Comparison of ENCODE assay signal across 8 mouse cellular contexts in genomic region chrX:166328904-166329451, GRCm38 (mm10).
DNase-seq lines count a peak whose midpoint lies in the region; ATAC-seq and TF ChIP-seq lines count a peak whose summit lies in the region.

No protein-coding gene starts in this region.

- H3K27ac ChIP-seq in spleen, adult 2 months (ENCODE audit: insufficient read depth, low read length), result peak overlapping the region; percentile 61
- peak overlapping the region; percentile 65 for H3K27ac ChIP-seq in hindbrain, postnatal 0 days
- H3K27ac ChIP-seq in midbrain, embryonic 14.5 days (replicated peaks; ENCODE audit: low read depth, low read length), result peak overlapping the region; percentile 85

- H3K4me1 ChIP-seq in spleen, adult 2 months (ENCODE audit: control insufficient read depth, insufficient read depth, insufficient read length), result peaks cover 5% of the 10 kb centered on the region
- H3K4me1 ChIP-seq in hindbrain, postnatal 0 days (ENCODE audit: insufficient read depth, low read length), result no peaks in the 10 kb centered on the region
- H3K4me1 ChIP-seq in midbrain, embryonic 14.5 days (ENCODE audit: control insufficient read depth, insufficient read depth, low read length), result peaks cover 15% of the 10 kb centered on the region; the same call in 1 of the 2 replicates

- H3K9ac ChIP-seq in hindbrain, postnatal 0 days (replicated peaks; ENCODE audit: low read length), result no peak overlapping the region
- no peak overlapping the region for H3K9ac ChIP-seq in midbrain, embryonic 14.5 days (replicated peaks; ENCODE audit: low read length)

- DNase-seq in spleen, adult 2 months (ENCODE audit: low read depth in 1 of 2, low spot score in 2 of 2), result peak; percentile 3 to 18
- DNase-seq in spleen, adult 12 weeks (ENCODE audit: low spot score), result no peak
- DNase-seq in embryo, embryonic 9.5 days (ENCODE audit: extremely low spot score), result peak; percentile 51
- peak; percentile 76 for DNase-seq in hindbrain, postnatal 0 days (ENCODE audit: low spot score)
- DNase-seq in midbrain, embryonic 14.5 days, result peak; percentile 78
- DNase-seq in gastrocnemius, postnatal 36 days, result no peak
- DNase-seq in frontal cortex, postnatal 25 days (ENCODE audit: low spot score in 2 of 2), result no peak

- 0 out of 2 replicates have a peak overlapping the region, but pooled peaks have one; percentile 3 for H3K4me2 ChIP-seq in hindbrain, postnatal 0 days (ENCODE audit: low read depth, low read length)
- H3K4me2 ChIP-seq in midbrain, embryonic 14.5 days (ENCODE audit: low read length), result peak overlapping the region; percentile 15

- peak; percentile 96 for ATAC-seq in hindbrain, postnatal 0 days
- peak; percentile 91 for ATAC-seq in midbrain, embryonic 14.5 days (ENCODE audit: low FRiP score, low TSS enrichment)
- ATAC-seq in monocyte, adult 5-6 weeks (replicated peaks; ENCODE audit: insufficient number of reproducible peaks, low FRiP score, low TSS enrichment, poor library complexity, severe bottlenecking), result no peak

- no peaks in the 10 kb centered on the region for H3K27me3 ChIP-seq in spleen, adult 2 months (ENCODE audit: control insufficient read depth, insufficient read depth, low read length)
- H3K27me3 ChIP-seq in hindbrain, postnatal 0 days (ENCODE audit: insufficient read depth, low read length), result no peaks in the 10 kb centered on the region
- peaks cover 4% of the 10 kb centered on the region; the same call in 1 of the 2 replicates for H3K27me3 ChIP-seq in midbrain, embryonic 14.5 days (ENCODE audit: control insufficient read depth, insufficient read depth, low read length)

- no peaks in the 10 kb centered on the region for H3K36me3 ChIP-seq in spleen, adult 2 months (ENCODE audit: control insufficient read depth, insufficient read depth, low read length)
- no peaks in the 10 kb centered on the region for H3K36me3 ChIP-seq in hindbrain, postnatal 0 days (ENCODE audit: insufficient read depth, low read length)
- no peaks in the 10 kb centered on the region for H3K36me3 ChIP-seq in midbrain, embryonic 14.5 days (ENCODE audit: control insufficient read depth, insufficient read depth, low read length)

- 20% methylated on average over 9 of the region's 9 CpGs for WGBS in spleen, adult 2 months
- WGBS in hindbrain, postnatal 0 days, result 29% methylated on average over 9 of the region's 9 CpGs
- WGBS in midbrain, embryonic 14.5 days, result 25% methylated on average over 9 of the region's 9 CpGs

- TF ChIP-seq POLR2A in spleen, adult 2 months (IDR thresholded peaks at IDR 0.05; ENCODE audit: low read depth, low read length), result no peak

- H3K9me3 ChIP-seq in hindbrain, postnatal 0 days (ENCODE audit: low read length), result no peaks in the 10 kb centered on the region
- H3K9me3 ChIP-seq in midbrain, embryonic 14.5 days (ENCODE audit: control insufficient read depth, low read length), result no peaks in the 10 kb centered on the region

- TF ChIP-seq CTCF in spleen, adult 2 months (IDR thresholded peaks at IDR 0.05; ENCODE audit: extremely low read depth, insufficient read depth, insufficient read length, insufficient replicate concordance), result no peak
- no peak for TF ChIP-seq CTCF in hindbrain, postnatal 0 days (IDR thresholded peaks at IDR 0.05; ENCODE audit: low read depth)

- intact Hi-C loops in gastrocnemius, postnatal 36 days (cut with DNase I), result no loop called here

- no peak overlapping the region for H3K4me3 ChIP-seq in spleen, adult 2 months (ENCODE audit: extremely low read depth, insufficient read depth, insufficient read length)
- no peak overlapping the region for H3K4me3 ChIP-seq in hindbrain, postnatal 0 days (ENCODE audit: low read length)
- no peak overlapping the region for H3K4me3 ChIP-seq in midbrain, embryonic 14.5 days (replicated peaks; ENCODE audit: low read depth, low read length)

Comparison
In these comparisons a context has a peak if more than half of its experiments do, and no peak if none do; other contexts are left out.
1. DNase-seq: peak in spleen, adult 2 months (2 of 2), embryo, embryonic 9.5 days (single experiment), hindbrain, postnatal 0 days (single experiment) and midbrain, embryonic 14.5 days (single experiment); none in spleen, adult 12 weeks (single experiment), gastrocnemius, postnatal 36 days (0 of 2) and frontal cortex, postnatal 25 days (0 of 2).
2. Peak in every context shown above with its lines, with median percentiles within 50 percentile points of each other: H3K27ac ChIP-seq.